Mouse (Mus musculus): ENCODE data around the gene Bhlhe40. TPM values are rescaled to one million over a fixed set of nuclear protein-coding genes. Genes with fewer than 3 reads are reported as not detected.

Bhlhe40 gene
- polyA plus RNA-seq, 1 experiment from 2014 or later = 6.8 TPM

DNA sequence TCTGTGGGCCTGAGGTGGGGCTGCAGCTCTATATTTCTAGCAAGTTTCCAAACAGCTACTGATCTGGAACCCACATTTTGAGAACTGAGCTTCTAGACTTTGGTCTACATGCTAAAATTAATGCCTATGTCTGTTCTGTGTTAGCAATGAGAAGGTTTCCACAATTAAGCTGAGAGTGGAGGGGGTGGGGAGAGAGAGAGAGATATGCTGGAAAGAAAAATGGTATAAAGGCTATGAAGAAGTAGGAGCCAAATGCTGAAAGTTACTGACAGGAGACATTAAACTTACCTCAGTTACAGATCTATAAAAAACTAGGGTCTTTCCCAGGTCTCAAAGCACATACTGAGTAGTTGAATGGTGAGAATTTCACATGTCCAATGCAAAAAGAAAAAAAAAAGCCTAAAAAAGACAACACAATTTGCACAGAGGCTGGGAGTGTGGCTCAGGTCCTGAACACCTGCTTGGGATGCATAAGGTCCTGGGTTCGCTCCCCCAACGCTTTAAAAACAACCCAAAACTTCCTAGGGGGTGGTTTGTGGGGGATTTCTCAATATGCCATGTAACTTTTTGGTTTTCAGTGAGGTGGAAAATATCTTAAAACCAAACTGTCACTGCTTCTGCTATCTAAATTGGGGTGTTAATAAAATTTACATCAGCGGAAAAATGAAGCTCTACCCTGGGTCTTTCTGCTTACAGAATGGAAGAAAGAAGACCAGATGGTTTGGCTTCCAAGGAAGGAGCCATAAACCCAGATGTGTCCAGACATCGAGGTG is 50.9 kb downstream of the Bhlhe40 start:
- ATAC-seq = no peak
- H3K36me3 ChIP-seq (ENCODE audit: poor library complexity, severe bottlenecking) = no peaks in the 10 kb centered on the region

DNA sequence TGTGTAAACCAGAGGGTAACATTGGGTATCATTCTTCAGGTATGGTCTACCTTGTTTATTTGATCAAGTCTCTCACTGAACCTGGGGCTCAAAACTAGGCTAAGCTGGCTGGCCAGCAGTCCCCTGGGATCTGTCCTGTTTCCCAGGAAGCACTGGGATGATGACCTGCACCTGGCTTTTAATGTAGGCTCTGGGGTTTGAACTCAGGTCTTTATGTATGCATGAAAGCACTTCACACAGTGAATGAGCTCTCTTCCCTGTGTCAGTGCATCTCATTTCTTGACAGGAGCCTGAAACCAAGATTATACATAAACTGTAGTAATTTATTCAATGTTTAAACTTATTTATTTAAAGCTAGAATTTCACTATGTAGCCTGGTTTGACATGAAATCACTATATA is 51.7 kb downstream of the Bhlhe40 start:
- no peak overlapping the region for H3K4me2 ChIP-seq
- no peak for ATAC-seq
- no peak overlapping the region for H3K27ac ChIP-seq
- H3K4me3 ChIP-seq = no peak overlapping the region
- no peaks in the 10 kb centered on the region for H3K9me3 ChIP-seq (replicated peaks)
- H3K27me3 ChIP-seq = no peaks in the 10 kb centered on the region
- no peaks in the 10 kb centered on the region for H3K36me3 ChIP-seq (ENCODE audit: poor library complexity, severe bottlenecking)
- H3K4me1 ChIP-seq = peaks cover 16% of the 10 kb centered on the region
- no peak overlapping the region for H3K9ac ChIP-seq

More for the DNA sequence above, 50.9 kb downstream of the Bhlhe40 start:
- 82% methylated on average over 4 of the region's 4 CpGs for WGBS
- no peaks in the 10 kb centered on the region for H3K27me3 ChIP-seq
- H3K4me2 ChIP-seq = no peak overlapping the region
- H3K9me3 ChIP-seq (replicated peaks) = no peaks in the 10 kb centered on the region
- H3K9ac ChIP-seq = no peak overlapping the region
- H3K4me3 ChIP-seq = no peak overlapping the region
- H3K27ac ChIP-seq = no peak overlapping the region
- H3K4me1 ChIP-seq = peaks cover 16% of the 10 kb centered on the region

DNA sequence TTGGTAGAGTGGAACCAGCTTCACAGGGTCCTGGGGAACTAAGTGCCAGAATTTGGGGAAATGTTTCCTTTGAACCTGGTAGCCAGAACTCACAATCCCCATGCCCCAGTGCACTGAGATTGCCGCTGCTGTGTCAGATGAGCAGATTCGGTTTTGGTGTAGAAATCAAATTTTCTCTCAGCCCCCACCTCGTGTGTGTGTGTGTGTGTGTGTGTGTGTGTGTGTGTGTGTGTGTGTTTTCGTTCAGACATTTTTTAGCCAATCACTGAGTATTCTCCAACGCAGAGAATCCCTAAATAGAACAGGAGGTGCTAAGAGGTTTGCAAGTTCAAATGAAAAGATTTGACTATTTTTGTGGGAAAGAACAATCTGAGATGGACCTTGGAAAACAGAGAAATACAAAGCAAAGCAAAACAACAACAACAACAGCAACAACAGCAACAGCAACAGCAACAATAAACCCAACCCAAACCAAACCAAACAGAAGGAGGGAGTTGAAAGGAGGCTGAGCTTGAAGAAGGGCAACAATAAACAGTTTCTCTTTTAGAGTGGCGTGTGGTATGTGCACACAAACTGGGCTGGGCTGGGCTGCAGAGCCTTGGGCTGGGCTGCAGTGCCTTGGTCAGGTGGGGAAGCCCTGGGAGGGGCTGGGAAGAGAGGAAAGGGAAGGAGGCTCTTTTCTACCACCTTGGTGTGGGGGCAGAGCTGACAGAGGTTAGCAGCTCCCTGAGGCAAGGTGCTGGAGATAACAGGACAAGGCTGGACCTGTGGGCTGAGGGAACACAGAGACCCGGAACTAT is 52.9 kb downstream of the Bhlhe40 start:
- peaks cover 16% of the 10 kb centered on the region for H3K4me1 ChIP-seq
- H3K27ac ChIP-seq = no peak overlapping the region
- no peak overlapping the region for H3K4me2 ChIP-seq
- H3K9ac ChIP-seq = no peak overlapping the region
- ATAC-seq = no peak
- H3K36me3 ChIP-seq (ENCODE audit: poor library complexity, severe bottlenecking) = no peaks in the 10 kb centered on the region
- H3K27me3 ChIP-seq = no peaks in the 10 kb centered on the region
- no peak overlapping the region for H3K4me3 ChIP-seq
- WGBS = 72% methylated on average over 7 of the region's 7 CpGs
- no peaks in the 10 kb centered on the region for H3K9me3 ChIP-seq (replicated peaks)

Other genes starting within 250 kb of the Bhlhe40 start
- 75.7 and 82.8 TPM in 2 replicates for gene Arl8b, start 122.5 kb downstream of the Bhlhe40 start, polyA plus RNA-seq (2015; fragmentation: Nextera tagmentation; extraction: Ambion mirVana)
- gene Edem1, start 168.0 kb downstream of the Bhlhe40 start, polyA plus RNA-seq (2015; fragmentation: Nextera tagmentation; extraction: Ambion mirVana) = 8.6 and 9.1 TPM in 2 replicates